Mouse (Mus musculus) limb, embryonic 12.5 days (tissue): Measurements from ENCODE around the gene Uxs1. TPM values are rescaled to one million over a fixed set of nuclear protein-coding genes. Genes with fewer than 3 reads are reported as not detected.
A peak's percentile ranks its signal among the peaks of the same experiment; 100 is the strongest.

ENCODE experiments used
- ATAC-seq: fragments of 200-750 bp; cut with Nextera tagmentation; 2 replicates; pipeline ENCODE4 v1.8.0; 2017; ENCODE audit warnings: low read depth, moderate TSS enrichment; ENCODE audit not compliant: insufficient number of reproducible peaks, insufficient read depth, low FRiP score, low TSS enrichment
- H3K27ac ChIP-seq: fragments of 300-500 bp; sonication (generic); 2 replicates; pipeline ENCODE4 v1.5.1; 2016; ENCODE audit warnings: mild to moderate bottlenecking, moderate library complexity
- H3K27me3 ChIP-seq: fragments of 300-500 bp; sonication (generic); 2 replicates; pipeline ENCODE4 v1.6.1; 2016; ENCODE audit warnings: mild to moderate bottlenecking, moderate library complexity
- H3K36me3 ChIP-seq: fragments of 300-500 bp; sonication (generic); 2 replicates; pipeline ENCODE4 v1.6.1; 2016; ENCODE audit warnings: mild to moderate bottlenecking, moderate library complexity
- H3K4me1 ChIP-seq: fragments of 300-500 bp; sonication (generic); replicated peaks from 2 replicates; pipeline ENCODE4 v1.6.1; 2016
- H3K4me2 ChIP-seq: fragments of 300-500 bp; sonication (generic); 2 replicates; pipeline ENCODE4 v1.6.1; 2016; ENCODE audit warnings: mild to moderate bottlenecking, moderate library complexity
- H3K4me3 ChIP-seq: fragments of 300-500 bp; sonication (generic); replicated peaks from 2 replicates; pipeline ENCODE4 v1.5.1; 2016; ENCODE audit warnings: mild to moderate bottlenecking
- H3K9ac ChIP-seq: fragments of 300-500 bp; sonication (generic); replicated peaks from 2 replicates; pipeline ENCODE4 v1.6.1; 2016; ENCODE audit warnings: mild to moderate bottlenecking, moderate library complexity
- H3K9me3 ChIP-seq: fragments of 300-500 bp; sonication (generic); 2 replicates; pipeline ENCODE4 v1.6.1; 2016; ENCODE audit warnings: mild to moderate bottlenecking, moderate library complexity
- WGBS: fragments of 180-500 bp; shearing (Covaris S2); methylation state at CpG from one replicate; pipeline ENCODE4 v1.1.7; 2016; 5-methylcytosine and 5-hydroxymethylcytosine counted together
- polyA plus RNA-seq: library from polyadenylated mRNA; unstranded; fragments of >200 nt; fragmentation: Nextera tagmentation; extraction: Ambion mirVana; gene quantifications from 2 replicates; pipeline ENCODE4 v1.2.1, GENCODE M21; 2016

Uxs1 gene
- polyA plus RNA-seq, 1 experiment from 2014 or later = 24.9 TPM

- Histone ChIP-seq H3K36me3 (no peaks in the 10 kb centered on the region), H3K4me3 (no peak within 1 kb of the TSS), H3K4me2 (no peak within 1 kb of the TSS), H3K4me1 (peaks cover 6% of the 10 kb centered on the region; the same call in 1 of the 2 replicates), H3K9ac (no peak within 1 kb of the TSS), H3K27ac (0 out of 2 replicates have a peak within 1 kb of the TSS, but pooled peaks have one; percentile 7), H3K27me3 (no peaks in the 10 kb centered on the region), H3K9me3 (peaks cover 3% of the 10 kb centered on the region; the same call in 1 of the 2 replicates)
- WGBS = 63% methylated on average over 16 of the region's 16 CpGs
- ATAC-seq = peak; percentile 66
Measured at GRCm38 (mm10) chr1:43730491-43730924, 97.1 kb downstream of the Uxs1 start, which contains the start of gene 1500015O10Rik. Gene 1500015O10Rik (plus strand): TSS chr1:43730602.

- 70% methylated on average over 1 of the region's 1 CpGs for WGBS
- Histone ChIP-seq H3K9me3 (no peaks in the 10 kb centered on the region), H3K4me2 (no peak overlapping the region)
Measured at GRCm38 (mm10) chr1:43722459-43722858, 105.1 kb downstream of the Uxs1 start.

GRCm38 (mm10) chr1:43718793-43719192 is 108.8 kb downstream of the Uxs1 start:
- no peak for ATAC-seq
- Histone ChIP-seq H3K4me2 (no peak overlapping the region), H3K4me1 (peaks cover 12% of the 10 kb centered on the region), H3K9me3 (no peaks in the 10 kb centered on the region), H3K27ac (peak overlapping the region; percentile 7; the same call in 1 of the 2 replicates), H3K4me3 (no peak overlapping the region), H3K9ac (no peak overlapping the region), H3K36me3 (no peaks in the 10 kb centered on the region), H3K27me3 (no peaks in the 10 kb centered on the region)
- WGBS = 27% methylated on average over 2 of the region's 2 CpGs

More at GRCm38 (mm10) chr1:43722459-43722858, 105.1 kb downstream of the Uxs1 start:
- Histone ChIP-seq H3K9ac (no peak overlapping the region), H3K36me3 (no peaks in the 10 kb centered on the region), H3K4me1 (peaks cover 12% of the 10 kb centered on the region), H3K4me3 (no peak overlapping the region), H3K27ac (no peak overlapping the region), H3K27me3 (no peaks in the 10 kb centered on the region)
- no peak for ATAC-seq

- Histone ChIP-seq H3K9me3 (no peaks in the 10 kb centered on the region), H3K4me2 (no peak overlapping the region), H3K27me3 (no peaks in the 10 kb centered on the region), H3K4me1 (peaks cover 12% of the 10 kb centered on the region), H3K9ac (no peak overlapping the region), H3K27ac (no peak overlapping the region), H3K36me3 (no peaks in the 10 kb centered on the region), H3K4me3 (no peak overlapping the region)
- ATAC-seq = no peak
- 65% methylated on average over 7 of the region's 7 CpGs for WGBS
Measured at GRCm38 (mm10) chr1:43717967-43718366, 109.6 kb downstream of the Uxs1 start.

- Histone ChIP-seq H3K4me2 (no peak overlapping the region), H3K36me3 (no peaks in the 10 kb centered on the region), H3K4me3 (no peak overlapping the region), H3K9me3 (no peaks in the 10 kb centered on the region), H3K9ac (no peak overlapping the region), H3K27ac (no peak overlapping the region), H3K4me1 (peaks cover 12% of the 10 kb centered on the region), H3K27me3 (no peaks in the 10 kb centered on the region)
- WGBS = 84% methylated on average over 2 of the region's 2 CpGs
- ATAC-seq = no peak
Measured at GRCm38 (mm10) chr1:43714841-43715240, 112.8 kb downstream of the Uxs1 start.

- no peaks in the 10 kb centered on the region for H3K36me3 ChIP-seq
- H3K4me2 ChIP-seq = no peak overlapping the region
- ATAC-seq = peak; percentile 92
- H3K4me3 ChIP-seq = no peak overlapping the region
- no peaks in the 10 kb centered on the region for H3K9me3 ChIP-seq
- no peak overlapping the region for H3K9ac ChIP-seq
- 1% methylated on average over 4 of the region's 4 CpGs for WGBS
- H3K27ac ChIP-seq = peak overlapping the region; percentile 86
- H3K4me1 ChIP-seq = peaks cover 21% of the 10 kb centered on the region
- H3K27me3 ChIP-seq = no peaks in the 10 kb centered on the region
Measured at GRCm38 (mm10) chr1:43698577-43699000, 129.0 kb downstream of the Uxs1 start.

Other genes starting within 250 kb of the Uxs1 start
- gene 1500015O10Rik, start 97.2 kb downstream of the Uxs1 start, polyA plus RNA-seq = 0.49 and 1.5 TPM in 2 replicates
- 68.3 and 72.6 TPM in 2 replicates for gene Tpp2, start 105.8 kb upstream of the Uxs1 start, polyA plus RNA-seq
- 0.48 and 0.59 TPM in 2 replicates for gene Mettl21c, start 192.2 kb upstream of the Uxs1 start, polyA plus RNA-seq
- 0.05 and 0.11 TPM in 2 replicates for gene Gm8251, start 234.1 kb upstream of the Uxs1 start, polyA plus RNA-seq